8 mouse cellular contexts compared by ENCODE assay signal in the genomic region with DNA sequence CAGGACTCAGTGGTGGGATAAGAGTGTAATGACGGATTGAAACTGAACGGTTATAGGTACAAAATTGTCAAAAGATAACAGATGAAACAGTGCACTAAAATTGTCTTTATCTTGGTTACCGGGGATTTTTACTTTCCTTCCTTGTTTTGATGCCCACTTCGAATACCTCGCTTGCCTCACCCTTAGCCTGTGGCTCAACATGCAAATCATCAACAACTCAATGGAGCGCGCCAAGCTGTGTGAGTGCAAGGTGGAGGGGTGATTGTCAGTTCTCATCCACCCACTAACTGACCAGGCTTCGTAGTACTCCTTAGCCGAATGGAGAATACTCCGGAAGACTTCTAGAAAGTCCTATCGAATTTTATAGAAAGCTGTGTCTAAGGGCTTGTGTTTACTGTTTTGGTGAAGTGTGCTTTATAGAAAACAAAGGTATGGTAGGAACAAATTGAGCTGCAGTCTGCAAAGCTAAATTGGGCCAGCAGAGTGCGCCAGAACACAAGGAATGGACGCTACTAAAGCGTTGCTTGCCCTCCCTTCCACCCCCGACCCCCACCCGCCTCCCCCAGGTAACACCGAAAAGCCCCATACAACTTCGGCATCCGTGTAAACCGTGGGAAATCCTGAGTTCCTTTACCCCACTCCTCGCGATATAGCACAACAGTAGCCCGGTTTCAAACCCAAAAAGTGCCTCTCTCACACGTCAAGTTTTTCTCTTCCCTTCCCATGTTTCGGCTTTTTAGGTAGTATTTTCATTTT.
DNase-seq lines count a peak whose midpoint lies in the region; ATAC-seq and TF ChIP-seq lines count a peak whose summit lies in the region.

No protein-coding gene starts in this region.

- H3K36me3 ChIP-seq in hindbrain, embryonic 15.5 days = no peaks in the 10 kb centered on the region
- no peaks in the 10 kb centered on the region for H3K36me3 ChIP-seq in limb, embryonic 15.5 days
- no peaks in the 10 kb centered on the region for H3K36me3 ChIP-seq in midbrain, embryonic 15.5 days (replicated peaks)
- no peaks in the 10 kb centered on the region for H3K36me3 ChIP-seq in splenic B cell, adult 2 months (ENCODE audit: control insufficient read depth, insufficient read depth, low read length, poor library complexity, severe bottlenecking)

- H3K27me3 ChIP-seq in hindbrain, embryonic 15.5 days = no peaks in the 10 kb centered on the region
- no peaks in the 10 kb centered on the region for H3K27me3 ChIP-seq in limb, embryonic 15.5 days
- no peaks in the 10 kb centered on the region for H3K27me3 ChIP-seq in midbrain, embryonic 15.5 days (replicated peaks)
- H3K27me3 ChIP-seq in splenic B cell, adult 2 months (ENCODE audit: control insufficient read depth, insufficient read depth, low read length, poor library complexity, severe bottlenecking) = no peaks in the 10 kb centered on the region

- no peak for ATAC-seq in cerebellum, adult (ENCODE audit: insufficient number of reproducible peaks, low FRiP score, low TSS enrichment)
- ATAC-seq in hindbrain, embryonic 15.5 days (ENCODE audit: low FRiP score, low read depth) = no peak
- ATAC-seq in limb, embryonic 15.5 days (ENCODE audit: insufficient number of reproducible peaks, low FRiP score, low TSS enrichment, low read depth) = no peak
- ATAC-seq in midbrain, embryonic 15.5 days (replicated peaks) = peak; percentile 54; the same call in 1 of the 2 replicates

- peak overlapping the region; percentile 54 for H3K4me2 ChIP-seq in hindbrain, embryonic 15.5 days
- peak overlapping the region; percentile 46 for H3K4me2 ChIP-seq in limb, embryonic 15.5 days
- H3K4me2 ChIP-seq in midbrain, embryonic 15.5 days = peak overlapping the region; percentile 48

- H3K4me1 ChIP-seq in bone marrow macrophage, adult 2 months (ENCODE audit: control insufficient read depth, insufficient read depth, low read length) = no peaks in the 10 kb centered on the region
- no peaks in the 10 kb centered on the region for H3K4me1 ChIP-seq in hindbrain, embryonic 15.5 days (replicated peaks)
- no peaks in the 10 kb centered on the region for H3K4me1 ChIP-seq in limb, embryonic 15.5 days
- peaks cover 4% of the 10 kb centered on the region; the same call in 1 of the 2 replicates for H3K4me1 ChIP-seq in midbrain, embryonic 15.5 days

- H3K27ac ChIP-seq in bone marrow macrophage, adult 2 months (ENCODE audit: insufficient read depth, low read depth, low read length) = no peak overlapping the region
- no peak overlapping the region for H3K27ac ChIP-seq in hindbrain, embryonic 15.5 days (replicated peaks)
- no peak overlapping the region for H3K27ac ChIP-seq in limb, embryonic 15.5 days
- H3K27ac ChIP-seq in midbrain, embryonic 15.5 days = no peak overlapping the region

- TF ChIP-seq POLR2A in bone marrow macrophage, adult 2 months (IDR thresholded peaks at IDR 0.05; ENCODE audit: borderline replicate concordance, low read depth, low read length) = no peak

- TF ChIP-seq CTCF in bone marrow macrophage, adult 2 months (IDR thresholded peaks at IDR 0.05; ENCODE audit: low read depth, low read length) = peak; percentile 64

- peak; percentile 52 to 64 for DNase-seq in cerebellum, postnatal 25 days
- DNase-seq in frontal cortex, postnatal 25 days (ENCODE audit: low spot score in 2 of 2) = peak; percentile 20 to 33
- DNase-seq in splenic B cell, adult 2 months (ENCODE audit: low read depth, low spot score) = peak; percentile 92

- no peaks in the 10 kb centered on the region for H3K9me3 ChIP-seq in hindbrain, embryonic 15.5 days
- no peaks in the 10 kb centered on the region for H3K9me3 ChIP-seq in limb, embryonic 15.5 days
- no peaks in the 10 kb centered on the region for H3K9me3 ChIP-seq in midbrain, embryonic 15.5 days

- peak overlapping the region; percentile 29; the same call in 1 of the 2 replicates for H3K4me3 ChIP-seq in bone marrow macrophage, adult 2 months (ENCODE audit: insufficient read depth, low read length)
- H3K4me3 ChIP-seq in hindbrain, embryonic 15.5 days = peak overlapping the region; percentile 27
- H3K4me3 ChIP-seq in limb, embryonic 15.5 days = peak overlapping the region; percentile 38
- H3K4me3 ChIP-seq in midbrain, embryonic 15.5 days = peak overlapping the region; percentile 25; the same call in 1 of the 2 replicates

- H3K9ac ChIP-seq in hindbrain, embryonic 15.5 days = no peak overlapping the region
- no peak overlapping the region for H3K9ac ChIP-seq in limb, embryonic 15.5 days
- no peak overlapping the region for H3K9ac ChIP-seq in midbrain, embryonic 15.5 days

- WGBS in hindbrain, embryonic 15.5 days = 25% methylated on average over 25 of the region's 25 CpGs
- 20% methylated on average over 25 of the region's 25 CpGs for WGBS in limb, embryonic 15.5 days
- 26% methylated on average over 25 of the region's 25 CpGs for WGBS in midbrain, embryonic 15.5 days

Comparison
In these comparisons a context has a peak if more than half of its experiments do, and no peak if none do; other contexts are left out.
1. DNase-seq: peak in every context shown above with its lines; median percentile 92 in splenic B cell, adult 2 months; 58 in cerebellum, postnatal 25 days; 26 in frontal cortex, postnatal 25 days.